Mouse (Mus musculus): ENCODE results near the gene Rasgrf2.

Rasgrf2 gene

DNA sequence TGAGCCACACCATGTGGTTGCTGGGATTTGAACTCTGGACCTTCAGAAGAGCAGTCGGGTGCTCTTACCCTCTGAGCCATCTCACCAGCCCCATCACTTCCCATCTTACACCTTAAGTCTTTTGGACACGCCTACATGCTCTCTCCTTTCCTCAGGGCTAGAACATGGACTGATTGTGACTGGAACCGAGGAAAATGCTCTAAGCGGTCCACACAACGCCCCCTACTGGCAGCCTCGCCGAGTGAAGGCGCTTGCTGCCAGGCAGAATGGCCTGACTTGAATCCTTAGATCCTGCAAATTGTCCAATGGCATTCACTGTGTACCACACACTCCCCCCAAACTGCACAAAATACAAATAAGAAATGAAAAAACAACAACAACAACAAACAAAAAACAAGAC is 274.0 kb downstream of the Rasgrf2 start:
- in situ Hi-C loops (cut with MboI; ENCODE audit: low pct_unique_long_range_greater_than_20kb in 1 of 2, low sequenced_read_pairs in 2 of 2, unreplicated experiment in 1 of 2), result no loop called here

DNA sequence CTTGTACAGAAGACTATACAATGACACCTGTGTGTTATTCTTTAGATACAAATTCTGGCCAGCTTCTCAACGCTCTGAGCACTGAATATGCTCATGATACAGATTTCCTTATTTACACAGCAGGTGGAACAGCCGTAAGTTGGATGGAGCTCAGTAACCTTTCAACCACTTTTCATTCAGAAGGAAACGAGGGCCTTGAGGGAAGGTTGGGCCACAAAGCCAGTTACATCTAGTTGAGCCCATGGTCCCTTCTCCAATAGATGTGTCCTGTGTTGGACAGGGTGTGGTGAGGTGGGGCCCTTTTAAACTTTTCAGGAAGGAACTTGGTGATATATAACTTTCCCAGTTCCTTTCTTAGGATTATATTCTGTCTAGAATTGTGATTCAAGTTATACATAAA is 277.0 kb downstream of the Rasgrf2 start:
- in situ Hi-C loops (cut with MboI; ENCODE audit: low pct_unique_long_range_greater_than_20kb in 1 of 2, low sequenced_read_pairs in 2 of 2, unreplicated experiment in 1 of 2), result no loop called here
